In genomic region chr11:77493512-77494343, GRCm38 (mm10) we compare ENCODE assay signal across 8 mouse cellular contexts. TPM values are rescaled to one million over a fixed set of nuclear protein-coding genes. Genes with fewer than 3 reads are reported as not detected.
DNase-seq lines count a peak whose midpoint lies in the region; ATAC-seq lines count a peak whose summit lies in the region.

Git1 (plus strand) TSS chr11:77493562.

- no peaks in the 10 kb centered on the region for H3K36me3 ChIP-seq in forebrain, embryonic 16.5 days (ENCODE audit: control insufficient read depth, insufficient read depth)
- peaks cover 20% of the 10 kb centered on the region for H3K36me3 ChIP-seq in megakaryocyte, embryonic 14.5 days (replicated peaks; ENCODE audit: low read length)

- peak within 1 kb of the TSS; percentile 88 for H3K9ac ChIP-seq in forebrain, embryonic 16.5 days (replicated peaks; ENCODE audit: low read depth, low read length)

- no peaks in the 10 kb centered on the region for H3K27me3 ChIP-seq in forebrain, embryonic 16.5 days (replicated peaks; ENCODE audit: control insufficient read depth, insufficient read depth, low read length)
- H3K27me3 ChIP-seq in megakaryocyte, embryonic 14.5 days (replicated peaks), result peaks cover 14% of the 10 kb centered on the region

- peak within 1 kb of the TSS; percentile 94 for H3K4me2 ChIP-seq in forebrain, embryonic 16.5 days (ENCODE audit: low read length)

- peak within 1 kb of the TSS; percentile 95 for H3K27ac ChIP-seq in forebrain, embryonic 16.5 days (ENCODE audit: low read length)

- DNase-seq in cerebellum, adult 11-12 months, result peak; percentile 76
- no peak for DNase-seq in cerebellum, postnatal 4 days (ENCODE audit: low spot score in 2 of 2)
- peak; percentile 88 for DNase-seq in brain, adult 2 months (ENCODE audit: low read depth, low spot score)
- DNase-seq in left cerebral cortex, adult 8-10 months (ENCODE audit: low spot score in 2 of 2), result peak in 1 of 2 experiments; percentile 81
- DNase-seq in spleen, postnatal 10 days (ENCODE audit: low spot score in 2 of 2), result peak; percentile 58 to 65

- no peaks in the 10 kb centered on the region for H3K9me3 ChIP-seq in forebrain, embryonic 16.5 days (ENCODE audit: control insufficient read depth, low read length)
- H3K9me3 ChIP-seq in megakaryocyte, embryonic 14.5 days, result no peaks in the 10 kb centered on the region

- no peak for ATAC-seq in forebrain, embryonic 16.5 days
- no peak for ATAC-seq in hematopoietic stem cell, adult 5-6 weeks (replicated peaks in 1 of 2; ENCODE audit: insufficient read depth in 1 of 2, low FRiP score in 2 of 2, low TSS enrichment in 1 of 2, low read depth in 1 of 2, poor library complexity in 2 of 2, severe bottlenecking in 2 of 2)

- under 1% methylated on average over 62 of the region's 74 CpGs for WGBS in forebrain, embryonic 16.5 days

- peak within 1 kb of the TSS; percentile 71 for H3K4me3 ChIP-seq in forebrain, embryonic 16.5 days (replicated peaks; ENCODE audit: low read length)
- peak within 1 kb of the TSS; percentile 99 for H3K4me3 ChIP-seq in megakaryocyte, embryonic 14.5 days (replicated peaks)

- H3K4me1 ChIP-seq in forebrain, embryonic 16.5 days (replicated peaks; ENCODE audit: control insufficient read depth, insufficient read depth, low read length), result peaks cover 47% of the 10 kb centered on the region
- H3K4me1 ChIP-seq in megakaryocyte, embryonic 14.5 days, result peaks cover 89% of the 10 kb centered on the region

RNA-seq across cellular contexts. Expression of gene Git1, which starts in this region (rescaled TPM):
- 14.1 and 16.3 TPM in 2 replicates for polyA plus RNA-seq in forebrain, embryonic 16.5 days (2015; fragmentation: Nextera tagmentation; extraction: Ambion mirVana)
- 22.1 and 24.1 TPM in 2 replicates for total RNA-seq in hematopoietic stem cell, adult 5-6 weeks (2017)
- 100 to 1,000 TPM; 281 to 307 (median 287) TPM for total RNA-seq in left cerebral cortex, adult 8-10 months (2022)
- polyA plus RNA-seq in megakaryocyte, embryonic 14.5 days (2012; ENCODE audit: insufficient read depth, low replicate concordance), result 65.1 and 158 TPM in 2 replicates

Comparison
In these comparisons a context has a peak if more than half of its experiments do, and no peak if none do; other contexts are left out.
1. RNA of gene Git1 (total RNA-seq): 281 to 307 TPM in left cerebral cortex, adult 8-10 months; 22.1 to 24.1 TPM in hematopoietic stem cell, adult 5-6 weeks; every median in the first group is over 10 times any median in the second.
2. DNase-seq: peak in cerebellum, adult 11-12 months (single experiment), brain, adult 2 months (single experiment) and spleen, postnatal 10 days (2 of 2); none in cerebellum, postnatal 4 days (0 of 2).